Comparison of ENCODE assay signal across 24 mouse cellular contexts in genomic region chr11:78852529-78852928, GRCm38 (mm10).
"Had no signal": no experiment of that assay in that cellular context is flagged by ENCODE, and none has a peak within 500 bp of the region (broad histone marks: within the 10 kb centered on the region; RNA-seq: fewer than 3 reads in every experiment).

No protein-coding gene starts in this region.

- H3K4me3 ChIP-seq: gastrocnemius, adult 2 months; heart, adult 2 months; heart, embryonic 13.5 days; heart, embryonic 15.5 days; hindbrain, embryonic 13.5 days; hindbrain, embryonic 15.5 days; kidney, embryonic 15.5 days; limb, embryonic 13.5 days; limb, embryonic 15.5 days had no signal

- H3K27me3 ChIP-seq: heart, embryonic 15.5 days; hindbrain, embryonic 13.5 days; hindbrain, embryonic 15.5 days; kidney, embryonic 15.5 days; limb, embryonic 15.5 days had no signal

- H3K4me1 ChIP-seq: heart, embryonic 13.5 days; heart, embryonic 15.5 days; limb, embryonic 13.5 days had no signal

- H3K27ac ChIP-seq: gastrocnemius, adult 2 months; heart, adult 2 months; heart, embryonic 13.5 days; heart, embryonic 15.5 days; hindbrain, embryonic 13.5 days; hindbrain, embryonic 15.5 days; hindbrain, postnatal 0 days; kidney, embryonic 15.5 days; kidney, postnatal 0 days; limb, embryonic 13.5 days; limb, embryonic 15.5 days had no signal

- DNase-seq: gastrocnemius, adult 2 months; gastrocnemius, postnatal 10 days; gastrocnemius, postnatal 25 days; heart, adult 11 months; heart, adult 2 months; heart, postnatal 14 days; heart, postnatal 36 days; kidney, adult 11 months; kidney, adult 2 months; kidney, adult 9 months; kidney, postnatal 14 days; kidney, postnatal 36 days; layer of hippocampus, adult 9-11 months; layer of hippocampus, postnatal 36 days; left cerebral cortex, postnatal 4 days had no signal

- H3K36me3 ChIP-seq: heart, embryonic 13.5 days; heart, embryonic 15.5 days; hindbrain, embryonic 13.5 days; hindbrain, embryonic 15.5 days; kidney, embryonic 15.5 days; limb, embryonic 13.5 days; limb, embryonic 15.5 days had no signal
